Mouse (Mus musculus) CH12.LX (cell line): ENCODE data around the gene Clec2d.

Experiments
- CHD2 ChIP-seq: IDR thresholded peaks from 2 replicates; pipeline ENCODE4 v1.6.1; 2011; ENCODE audit warnings: low read length, improper control_type of control experiment
- CTCF ChIP-seq, 2 experiments: IDR thresholded peaks in 1 of 2; conservative IDR thresholded peaks in 1 of 2; 2 replicates each; pipeline ENCODE4 v1.5.1; 2011 to 2012; ENCODE audit warnings: low read depth in 2 of 2, low read length in 2 of 2, improper control_type of control experiment in 1 of 2, inconsistent platforms in 1 of 2, mild to moderate bottlenecking in 1 of 2, moderate library complexity in 1 of 2
- E2F4 ChIP-seq: IDR thresholded peaks from 2 replicates; pipeline ENCODE4 v1.6.1; 2011; ENCODE audit warnings: low read depth, low read length, improper control_type of control experiment; ENCODE audit not compliant: insufficient replicate concordance
- EP300 ChIP-seq: IDR thresholded peaks from 2 replicates; pipeline ENCODE4 v1.6.1; 2011; ENCODE audit warnings: low read length, improper control_type of control experiment
- JUND ChIP-seq: conservative IDR thresholded peaks from 2 replicates; pipeline ENCODE4 v1.6.1; 2011; ENCODE audit warnings: low read depth, low read length, improper control_type of control experiment
- MAFK ChIP-seq: IDR thresholded peaks from 2 replicates; pipeline ENCODE4 v1.6.1; 2011; ENCODE audit warnings: low read length, improper control_type of control experiment; ENCODE audit not compliant: insufficient replicate concordance
- MAX ChIP-seq: IDR thresholded peaks from 2 replicates; pipeline ENCODE4 v1.6.1; 2011; ENCODE audit warnings: low read length, improper control_type of control experiment
- MXI1 ChIP-seq: IDR thresholded peaks from 2 replicates; pipeline ENCODE4 v1.6.1; 2011; ENCODE audit warnings: mild to moderate bottlenecking, low read depth, low read length, improper control_type of control experiment
- NRF1 ChIP-seq: IDR thresholded peaks from 2 replicates; pipeline ENCODE4 v1.6.1; 2014; ENCODE audit warnings: low read depth, mild to moderate bottlenecking, inconsistent platforms, low read length, improper control_type of control experiment, moderate library complexity
- POLR2A ChIP-seq: IDR thresholded peaks from 2 replicates; pipeline ENCODE4 v1.6.1; 2011; ENCODE audit warnings: low read depth, mild to moderate bottlenecking, improper control_type of control experiment, low read length
- ZC3H11A ChIP-seq: IDR thresholded peaks from 2 replicates; pipeline ENCODE4 v1.6.1; 2012; ENCODE audit warnings: low read depth, mild to moderate bottlenecking, inconsistent platforms, low read length, improper control_type of control experiment
- ZNF384 ChIP-seq: IDR thresholded peaks from 2 replicates; pipeline ENCODE4 v1.6.1; 2012; ENCODE audit warnings: low read depth, low read length, improper control_type of control experiment, inconsistent platforms

DNA sequence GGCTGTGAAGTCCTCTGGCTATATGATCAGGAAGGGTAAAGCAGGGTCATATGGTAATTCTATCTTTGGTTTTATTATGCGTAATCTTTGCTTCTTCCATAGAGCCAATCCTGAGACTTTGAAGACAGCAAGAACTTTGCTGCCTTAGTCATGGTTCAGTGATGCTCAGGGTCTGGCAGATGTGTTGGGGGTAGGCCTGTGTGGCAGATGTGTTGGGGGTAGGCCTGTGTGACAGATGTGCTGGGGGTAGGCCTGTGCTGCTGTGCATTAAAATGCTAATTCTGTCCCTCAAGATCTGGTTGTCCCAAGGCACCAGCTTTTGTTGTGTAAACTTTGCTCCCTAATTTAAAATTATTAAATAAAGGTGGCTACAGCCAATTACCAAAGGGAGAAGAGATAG lies 9.5 kb upstream of the Clec2d start:
- no peak for TF ChIP-seq EP300
- no peak for TF ChIP-seq CTCF (conservative IDR thresholded peaks at IDR 0.05 in 1 of 2, IDR thresholded peaks at IDR 0.05 in 1 of 2; ENCODE audit: low read depth in 2 of 2, low read length in 2 of 2)
- TF ChIP-seq CHD2, result no peak
- TF ChIP-seq MAFK, result no peak
- no peak for TF ChIP-seq NRF1
- TF ChIP-seq ZNF384, result no peak
- no peak for TF ChIP-seq ZC3H11A
- no peak for TF ChIP-seq E2F4
- TF ChIP-seq POLR2A, result no peak
- no peak for TF ChIP-seq MXI1
- TF ChIP-seq MAX, result no peak
- no peak for TF ChIP-seq JUND
